Mouse (Mus musculus) monocyte, adult 2 months (primary cell): Measurements from ENCODE around the gene Odc1.
A peak's percentile ranks its signal among the peaks of the same experiment; 100 is the strongest.
"Not testable (repeated sequence)": the region's sequence is repeated elsewhere in the genome, so short reads cannot be mapped to it uniquely, and the experiment has no call there.

Source experiments
- DNase-seq, 2 experiments: peaks; one replicate each; pipeline ENCODE4 v3.0.0; 2022; ENCODE audit warnings: low spot score in 2 of 2, low read depth in 1 of 2

Gene Odc1

GRCm38 (mm10) chr12:17544209-17545106, at the start of gene Odc1:
Gene Odc1 (plus strand): TSS chr12:17544794.
- peak; percentile 91 to 95 for DNase-seq

GRCm38 (mm10) chr12:17494809-17495208, 49.8 kb upstream of the Odc1 start:
- no peak for DNase-seq

GRCm38 (mm10) chr12:17495858-17496451, 48.6 kb upstream of the Odc1 start:
- DNase-seq = no peak

- DNase-seq = no peak
Measured at GRCm38 (mm10) chr12:17505620-17506074, 38.9 kb upstream of the Odc1 start.

GRCm38 (mm10) chr12:17506117-17506993, 38.2 kb upstream of the Odc1 start:
- DNase-seq = no peak

- peak; percentile 37 to 45 for DNase-seq
Measured at GRCm38 (mm10) chr12:17506994-17507542, 37.5 kb upstream of the Odc1 start.

GRCm38 (mm10) chr12:17509310-17509709, 35.3 kb upstream of the Odc1 start:
- no peak for DNase-seq

GRCm38 (mm10) chr12:17510158-17510557, 34.4 kb upstream of the Odc1 start:
- DNase-seq = peak; percentile 17 to 43

- DNase-seq = no peak
Measured at GRCm38 (mm10) chr12:17511019-17511418, 33.6 kb upstream of the Odc1 start.

GRCm38 (mm10) chr12:17529180-17529579, 15.4 kb upstream of the Odc1 start:
- no peak for DNase-seq

- DNase-seq = no peak
Measured at GRCm38 (mm10) chr12:17529726-17530125, 14.9 kb upstream of the Odc1 start.

- no peak for DNase-seq
Measured at GRCm38 (mm10) chr12:17530825-17531224, 13.8 kb upstream of the Odc1 start.

GRCm38 (mm10) chr12:17536222-17536621, 8.4 kb upstream of the Odc1 start:
- no peak for DNase-seq

GRCm38 (mm10) chr12:17537147-17537546, 7.4 kb upstream of the Odc1 start:
- DNase-seq = no peak

- no peak for DNase-seq
Measured at GRCm38 (mm10) chr12:17538087-17538486, 6.5 kb upstream of the Odc1 start.

- no peak for DNase-seq
Measured at GRCm38 (mm10) chr12:17539041-17539440, 5.6 kb upstream of the Odc1 start.

- DNase-seq = no peak
Measured at GRCm38 (mm10) chr12:17540040-17540552, 4.5 kb upstream of the Odc1 start.

- DNase-seq = peak in 1 of 2 experiments; percentile 27
Measured at GRCm38 (mm10) chr12:17545107-17545571, 545 bp downstream of the Odc1 start.

GRCm38 (mm10) chr12:17545884-17546283, 1.3 kb downstream of the Odc1 start:
- DNase-seq = no peak

GRCm38 (mm10) chr12:17547552-17547951, 3.0 kb downstream of the Odc1 start:
- not testable (repeated sequence) for DNase-seq

GRCm38 (mm10) chr12:17548505-17548904, 3.9 kb downstream of the Odc1 start:
- no peak for DNase-seq
